Mouse (Mus musculus) adrenal gland, postnatal 4 days (tissue): Measurements from ENCODE around the gene Clcc1. TPM values are rescaled to one million over a fixed set of nuclear protein-coding genes. Genes with fewer than 3 reads are reported as not detected.
"Not testable (repeated sequence)": the region's sequence is repeated elsewhere in the genome, so short reads cannot be mapped to it uniquely, and the experiment has no call there.

Experiments used
- DNase-seq, 2 experiments: peaks; one replicate each; pipeline ENCODE4 v3.0.0; 2021 to 2022; ENCODE audit warnings: low spot score in 2 of 2, mixed read lengths in 2 of 2
- long read RNA-seq, 2 experiments: library from polyadenylated mRNA; stranded (forward); transcript quantifications; one replicate each; pipeline ENCODE4 v2.0.0; 2021
- total RNA-seq, 2 experiments: library from RNA; stranded (reverse); gene quantifications; 2 replicates each; pipeline ENCODE4 v1.2.3; 2021

The Clcc1 gene
- 10 to 100 TPM; 51.6 to 53.6 TPM for total RNA-seq
- long read RNA-seq, experiment 1, transcript Clcc1-202 (12 exons, 2,043 nt) = major isoform, 5 of 27 reads
- long read RNA-seq, experiment 1, partial matches to known transcripts = 1 of 27 reads
- long read RNA-seq, experiment 1, other reads (novel, unspliced or antisense) = 21 of 27 reads
- long read RNA-seq, experiment 2, transcript Clcc1-202 (12 exons, 2,043 nt) = major isoform, 7 of 63 reads
- long read RNA-seq, experiment 2, partial matches to known transcripts = 6 of 63 reads
- long read RNA-seq, experiment 2, other reads (novel, unspliced or antisense) = 50 of 63 reads

DNA sequence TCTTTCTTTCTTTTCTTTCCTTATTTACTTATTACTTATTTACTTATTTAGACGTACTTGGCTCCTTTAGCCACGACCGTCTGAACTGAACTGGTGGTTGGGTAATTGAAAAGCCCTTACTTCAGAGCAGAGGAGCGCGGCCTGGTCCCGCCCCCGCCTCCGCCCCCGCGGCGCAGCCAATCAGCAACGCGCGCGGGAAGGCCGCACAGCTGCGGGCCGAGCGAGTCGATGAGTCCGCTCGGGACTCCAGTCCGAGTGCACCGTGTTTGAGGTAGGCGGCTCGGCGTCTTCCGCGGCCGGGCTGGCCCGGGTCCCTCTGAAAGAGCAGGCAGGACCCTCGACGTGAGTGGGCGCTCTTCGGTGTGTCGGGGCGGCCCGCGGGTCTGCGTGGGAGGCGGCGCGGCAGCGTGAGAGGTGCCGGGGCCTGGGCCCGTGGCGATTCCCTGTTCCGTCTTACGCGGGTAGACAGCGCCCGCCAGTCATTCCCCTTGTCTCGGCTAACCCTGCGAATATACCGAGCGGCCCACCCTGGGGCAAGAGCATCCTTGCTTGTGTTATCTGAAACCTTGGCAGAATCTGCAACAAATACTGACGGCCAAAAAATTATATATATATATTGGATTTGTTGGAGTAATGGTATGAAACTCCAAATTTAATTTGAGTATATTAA, at the start of gene Clcc1:
TSS of gene Clcc1 (plus strand) at position 204 of the 670 bp plus-strand sequence.
- DNase-seq = peak; percentile 94

DNA sequence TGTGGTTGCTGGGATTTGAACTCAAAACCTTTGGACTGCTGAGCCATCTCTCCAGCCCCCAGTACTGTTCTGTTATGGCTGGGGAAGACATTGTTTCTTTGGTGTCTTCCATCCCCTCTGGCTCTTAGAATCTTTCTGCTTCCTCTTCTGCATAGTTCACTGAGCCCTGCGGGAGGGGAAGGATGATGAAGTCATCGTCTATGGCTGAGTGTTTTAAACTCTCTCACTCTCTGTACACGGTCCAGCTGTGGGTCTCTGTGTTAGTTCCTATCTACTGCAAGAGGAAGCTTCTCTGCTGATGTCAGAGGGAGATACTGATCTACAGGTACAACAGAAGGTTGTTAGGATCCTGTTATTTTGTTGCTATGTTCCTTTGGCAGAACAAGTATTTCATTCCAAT, 44.8 kb upstream of the Clcc1 start:
- no peak for DNase-seq

DNA sequence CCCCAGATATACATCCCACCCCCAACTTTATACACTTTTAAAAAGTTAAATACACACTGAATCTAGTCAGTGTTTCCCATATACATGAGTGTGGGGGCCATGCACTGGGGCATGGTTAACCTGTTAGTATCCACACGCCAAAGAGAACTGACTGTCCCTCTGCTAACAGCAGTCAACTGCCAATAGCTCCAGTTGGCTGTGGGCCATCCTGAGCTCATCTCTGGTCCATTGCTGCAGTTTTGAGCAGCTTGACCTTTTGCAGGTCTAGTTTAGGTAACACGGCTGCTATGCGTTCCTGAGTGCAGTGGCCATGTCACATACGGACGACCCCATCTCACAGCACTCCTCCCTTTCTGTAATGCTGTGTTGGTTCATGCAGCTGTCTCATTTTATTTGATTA, 19.0 kb upstream of the Clcc1 start:
- DNase-seq = no peak

DNA sequence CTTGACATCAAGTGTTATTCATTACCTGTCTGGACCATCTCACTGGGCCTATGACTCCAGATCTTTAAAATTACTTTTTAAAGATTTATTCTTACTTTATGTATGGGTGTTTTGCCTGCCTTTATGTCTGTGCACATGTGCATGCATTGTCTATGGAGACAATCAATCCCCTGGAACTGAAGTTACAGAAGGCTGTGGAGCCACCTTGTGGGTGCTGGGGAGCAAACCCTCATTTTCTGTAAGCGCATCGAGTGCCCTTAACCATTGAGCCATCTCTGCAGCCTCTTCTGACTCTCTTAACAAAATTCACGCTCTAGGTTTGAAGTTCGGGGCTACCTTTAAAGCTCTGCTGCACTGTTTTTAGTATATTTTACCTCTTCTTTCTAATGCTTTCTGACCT, 14.3 kb upstream of the Clcc1 start:
- no peak for DNase-seq

DNA sequence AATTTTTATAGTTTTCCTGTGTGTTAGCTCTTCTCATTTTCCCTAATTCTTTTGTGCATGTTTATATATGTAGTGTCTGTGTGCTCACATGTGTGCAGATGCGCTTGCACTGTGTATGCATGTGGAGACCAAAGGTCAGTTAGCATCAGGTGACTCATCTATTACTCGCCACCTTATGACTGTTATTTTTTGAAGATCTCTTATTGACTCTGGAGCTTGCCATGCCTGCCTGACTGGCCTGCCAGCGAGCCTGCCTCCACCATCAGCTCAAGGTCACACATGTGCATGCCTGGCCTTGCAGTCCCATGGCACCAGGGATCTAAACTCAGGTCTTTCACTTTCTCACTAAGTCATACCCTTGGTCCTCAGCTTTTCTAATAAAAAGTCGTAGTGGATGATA, 12.7 kb upstream of the Clcc1 start:
- no peak for DNase-seq

DNA sequence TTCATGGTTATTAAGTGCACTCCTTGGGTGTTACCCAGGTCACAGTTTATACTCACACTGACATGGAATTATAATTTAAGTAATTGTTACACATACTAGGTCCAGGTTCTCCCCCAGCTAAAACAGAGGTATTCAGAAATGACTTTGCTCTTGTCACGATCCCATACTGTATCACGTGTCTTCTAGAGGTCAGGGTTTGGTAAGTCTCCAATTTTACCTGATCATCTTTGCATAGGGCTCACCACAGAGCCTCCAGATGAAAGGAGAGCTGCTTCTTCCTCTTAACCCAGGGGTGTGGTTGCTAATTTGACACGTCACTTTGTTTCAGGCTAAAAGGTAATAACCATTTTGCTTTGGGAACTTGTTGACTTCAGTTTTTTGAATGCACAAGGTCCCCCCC, 8.9 kb upstream of the Clcc1 start:
- no peak for DNase-seq

DNA sequence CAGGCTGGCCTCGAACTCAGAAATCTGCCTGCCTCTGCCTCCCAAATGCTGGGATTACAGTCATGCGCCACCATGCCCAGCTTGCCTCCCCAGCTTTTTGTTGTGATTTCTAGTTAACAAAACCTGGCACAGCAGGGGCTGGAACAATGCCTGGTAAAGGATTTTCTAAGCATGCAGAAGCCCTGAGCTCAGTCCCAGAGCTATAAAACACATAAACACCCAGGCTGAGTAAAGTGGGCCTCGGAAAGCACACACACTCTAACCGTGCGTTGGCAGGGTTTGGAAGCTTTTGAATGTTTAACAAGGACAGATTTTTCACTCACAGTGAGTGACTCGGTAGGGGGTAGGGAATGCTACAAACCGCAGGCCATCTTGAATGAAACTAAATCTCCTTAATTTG, 7.7 kb upstream of the Clcc1 start:
- DNase-seq = no peak

DNA sequence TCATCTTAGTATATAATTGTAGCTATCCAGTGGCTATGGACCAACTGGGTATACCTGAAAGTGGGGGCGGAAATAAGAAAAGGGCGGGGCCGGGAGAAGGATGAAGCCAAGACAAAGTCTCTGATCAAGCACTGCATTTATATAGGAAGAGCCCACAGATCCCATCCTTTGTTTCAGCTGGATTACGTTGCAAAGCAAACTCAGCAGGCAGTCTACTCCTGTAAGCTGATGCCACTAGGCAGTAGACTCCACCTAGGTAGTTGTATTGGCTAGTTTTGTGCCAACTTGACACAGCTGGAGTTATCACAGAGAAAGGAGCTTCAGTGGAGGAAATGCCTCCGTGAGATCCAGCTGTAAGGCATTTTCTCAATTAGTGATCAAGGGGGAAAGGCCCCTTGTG, 6.0 kb upstream of the Clcc1 start:
- not testable (repeated sequence) for DNase-seq

DNA sequence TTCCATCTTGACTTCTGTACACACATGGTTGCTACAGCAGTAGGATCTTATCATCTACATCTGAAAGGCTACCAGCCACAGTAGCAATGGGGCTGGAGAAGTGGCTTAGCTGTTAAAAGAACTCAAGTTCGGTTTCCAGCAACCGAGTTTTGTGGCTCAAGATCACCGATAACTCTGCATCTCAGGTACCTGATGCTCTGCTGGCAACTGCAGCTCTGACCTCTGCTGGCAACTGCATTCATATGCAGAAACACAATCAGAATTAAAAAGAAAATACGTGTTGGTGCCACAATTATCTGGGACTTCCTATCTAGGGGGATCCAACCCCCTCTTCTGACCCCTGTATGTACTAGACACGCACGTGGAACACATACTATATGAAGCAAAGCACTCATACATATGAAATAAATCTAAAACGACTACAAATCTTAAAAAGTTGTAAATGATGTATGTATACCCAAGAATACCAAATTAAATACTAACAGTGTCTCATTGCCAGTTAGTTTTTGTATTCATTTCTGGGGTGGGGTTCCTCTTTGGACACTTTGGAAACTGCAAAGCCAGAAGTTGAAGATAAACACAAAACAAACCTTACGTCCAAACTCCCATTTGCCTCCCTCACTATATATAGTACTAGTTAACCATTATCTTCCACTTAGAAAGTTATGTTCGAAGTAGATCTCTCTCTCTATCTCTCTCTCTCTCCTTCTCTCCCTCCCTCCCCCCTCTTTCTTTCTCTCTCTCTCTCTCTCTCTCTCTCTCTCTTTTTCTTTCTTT, 659 bp upstream of the Clcc1 start:
- no peak for DNase-seq

DNA sequence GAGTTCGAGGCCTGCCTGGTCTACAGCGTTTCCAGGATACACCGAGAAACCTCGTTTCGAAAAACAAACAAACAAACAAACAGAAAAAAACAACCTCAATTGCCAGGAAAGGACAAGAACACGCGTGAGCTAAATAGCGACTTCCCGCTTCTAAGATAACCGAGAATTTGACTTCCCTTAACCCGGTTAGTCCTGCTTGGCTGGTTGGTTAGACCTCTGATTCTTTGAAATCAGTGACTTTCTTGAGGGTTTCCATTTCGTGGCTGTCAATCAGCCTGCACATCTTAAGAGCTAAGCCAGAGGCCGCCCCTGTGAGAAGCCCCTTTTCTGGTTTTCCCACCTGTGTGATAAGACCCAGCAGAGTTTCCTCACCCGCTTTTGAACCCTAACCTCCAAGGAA, 853 bp downstream of the Clcc1 start:
- no peak for DNase-seq

DNA sequence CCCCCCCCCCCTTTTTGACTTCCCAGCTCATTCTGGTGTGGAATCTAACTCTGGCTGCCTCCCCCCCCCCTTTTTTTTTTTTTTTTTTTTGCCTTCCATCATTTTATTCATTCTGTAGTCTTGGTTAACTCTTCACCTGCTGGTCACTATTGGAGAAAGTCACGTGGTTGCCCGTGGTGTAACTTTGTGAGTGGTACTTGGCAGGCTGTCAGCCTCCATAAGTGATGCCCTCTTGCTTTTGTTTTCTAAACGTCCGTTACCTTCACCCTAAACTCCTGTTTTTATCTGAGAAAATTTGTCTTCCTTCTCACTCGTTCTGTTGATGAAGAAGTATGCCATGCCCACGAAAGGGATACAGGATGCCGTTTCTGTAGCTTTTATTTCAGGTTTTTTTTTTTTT, 1.8 kb downstream of the Clcc1 start:
- DNase-seq = no peak

DNA sequence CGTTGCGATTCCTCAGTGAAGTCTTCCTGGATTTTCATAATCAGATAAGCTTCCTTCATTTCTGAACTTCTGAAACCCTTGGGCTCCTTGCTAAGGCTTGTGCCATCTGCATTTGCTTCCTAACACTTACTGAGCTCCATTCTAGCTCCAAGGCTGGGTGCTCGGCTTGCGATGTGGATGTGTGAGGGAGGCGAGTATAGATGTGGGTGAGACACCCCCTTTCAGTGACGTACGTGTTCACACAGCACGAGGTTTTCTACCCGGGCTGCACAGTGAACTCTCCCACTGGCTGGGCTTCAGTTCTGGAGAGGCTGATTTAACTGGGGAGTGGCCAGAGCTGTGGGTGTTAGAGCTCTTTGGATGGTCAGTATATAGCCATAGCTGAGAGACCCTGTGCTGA, 4.9 kb downstream of the Clcc1 start:
- DNase-seq = no peak

DNA sequence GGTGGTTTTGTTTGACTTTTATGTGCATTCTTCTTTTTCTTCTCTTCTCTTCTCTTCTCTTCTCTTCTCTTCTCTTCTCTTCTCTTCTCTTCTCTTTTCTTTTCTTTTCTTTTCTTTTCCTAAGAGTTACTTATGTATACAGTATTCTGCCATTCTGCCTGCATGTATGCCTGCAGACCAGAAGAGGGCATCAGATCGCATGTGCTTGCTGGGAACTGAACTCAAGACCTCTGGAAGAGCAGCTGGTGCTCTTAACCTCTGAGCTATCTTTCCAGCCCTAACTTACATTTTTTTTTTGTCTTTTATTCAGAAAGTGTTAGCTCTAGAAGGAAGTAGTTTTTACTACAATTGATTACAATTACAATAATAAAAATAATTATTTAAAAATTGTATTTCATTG, 7.2 kb downstream of the Clcc1 start:
- DNase-seq = no peak

DNA sequence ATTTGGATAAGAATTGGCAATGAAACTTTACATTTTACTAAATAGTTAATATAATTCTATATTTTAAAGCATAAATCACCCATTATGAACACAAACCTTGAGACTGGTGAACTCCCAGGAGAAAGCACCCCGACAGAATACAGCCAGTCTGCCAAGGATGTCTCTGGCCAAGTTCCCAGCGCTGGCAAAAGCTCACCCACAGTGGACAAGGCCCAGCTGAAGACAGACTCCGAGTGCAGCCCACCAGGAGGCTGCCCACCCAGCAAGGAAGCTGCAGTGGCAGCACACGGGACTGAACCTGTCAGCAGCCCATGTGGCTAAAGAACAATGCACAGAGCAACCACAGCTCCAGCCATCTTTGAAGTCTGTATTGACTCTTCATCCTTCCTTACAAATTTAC, 22.9 kb downstream of the Clcc1 start:
- peak in 1 of 2 experiments; percentile 6 for DNase-seq

DNA sequence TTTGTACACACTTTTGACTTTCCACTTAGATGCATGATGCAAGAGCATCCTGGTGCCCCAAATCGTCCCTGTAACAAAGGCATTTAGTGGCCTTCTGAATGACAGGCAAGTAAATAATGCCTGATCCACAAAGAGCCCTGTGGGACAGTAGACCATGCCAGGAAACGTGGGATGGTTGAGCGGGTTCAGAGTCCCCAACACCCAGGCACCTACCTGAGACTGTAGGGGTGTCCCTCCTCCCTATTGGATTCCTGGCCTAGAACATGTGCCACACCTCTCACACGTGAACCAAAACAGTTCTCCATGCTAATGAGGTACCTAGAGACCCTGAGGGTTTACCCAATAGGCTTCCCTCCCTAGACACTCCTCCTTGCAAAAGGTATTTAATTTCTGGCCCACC, 27.3 kb downstream of the Clcc1 start:
- DNase-seq = no peak

DNA sequence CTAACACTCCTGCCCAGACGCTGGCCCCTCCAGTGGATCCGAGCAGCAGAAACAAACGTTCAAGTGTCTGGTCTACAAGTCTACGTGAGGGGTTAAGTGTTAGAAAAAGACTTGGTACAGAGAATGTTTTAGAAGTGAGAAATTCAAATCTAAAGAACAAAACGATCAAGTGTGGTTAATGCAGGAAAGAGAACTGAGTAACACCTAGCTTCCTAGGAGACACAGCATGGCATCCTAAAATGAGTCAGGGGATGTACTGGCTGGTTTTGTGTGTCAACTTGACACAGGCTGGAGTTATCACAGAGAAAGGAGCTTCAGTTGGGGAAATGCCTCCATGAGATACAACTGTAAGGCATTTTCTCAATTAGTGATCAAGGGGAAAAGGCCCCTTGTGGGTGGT, 29.9 kb downstream of the Clcc1 start:
- not testable (repeated sequence) for DNase-seq

DNA sequence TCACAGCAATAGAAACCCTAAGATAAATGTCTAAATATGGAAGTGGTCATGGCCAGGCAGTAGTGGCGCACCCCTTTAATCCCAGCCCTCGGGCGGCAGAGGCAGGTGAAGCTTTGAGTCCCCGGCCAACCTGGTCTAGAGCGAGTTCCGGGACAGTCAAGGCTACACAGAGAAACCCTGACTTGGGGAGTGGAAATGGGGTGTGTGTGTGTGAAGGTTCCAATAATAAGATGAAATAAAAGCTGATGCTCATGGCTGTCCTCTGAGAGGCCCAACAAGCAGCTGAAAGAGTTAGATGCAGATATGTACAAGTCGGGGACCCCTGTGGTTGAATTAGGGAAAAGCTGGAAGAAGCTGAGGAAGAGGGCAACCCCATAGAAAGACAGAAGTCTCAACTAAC, 32.0 kb downstream of the Clcc1 start:
- DNase-seq = no peak

DNA sequence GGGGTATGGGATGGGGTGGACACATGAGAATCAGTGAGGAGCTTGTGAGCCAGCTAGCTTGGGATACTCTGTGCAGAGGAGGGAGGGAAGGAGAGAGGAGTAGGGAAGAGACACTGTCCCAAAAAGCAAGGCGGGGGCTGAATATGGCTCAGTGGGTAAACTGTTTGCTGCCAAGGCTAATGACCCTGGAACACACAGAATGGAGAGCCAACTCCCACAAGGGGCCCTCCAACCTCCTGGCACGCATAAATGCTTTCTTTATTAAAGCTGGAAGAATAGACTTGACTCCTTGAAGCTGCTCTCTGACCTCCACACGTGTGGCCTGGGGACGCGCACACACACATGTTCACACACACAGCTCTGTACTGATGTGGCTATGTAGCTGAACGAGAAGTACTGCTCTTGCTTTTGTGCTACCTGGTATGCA, 35.3 kb downstream of the Clcc1 start:
- no peak for DNase-seq

DNA sequence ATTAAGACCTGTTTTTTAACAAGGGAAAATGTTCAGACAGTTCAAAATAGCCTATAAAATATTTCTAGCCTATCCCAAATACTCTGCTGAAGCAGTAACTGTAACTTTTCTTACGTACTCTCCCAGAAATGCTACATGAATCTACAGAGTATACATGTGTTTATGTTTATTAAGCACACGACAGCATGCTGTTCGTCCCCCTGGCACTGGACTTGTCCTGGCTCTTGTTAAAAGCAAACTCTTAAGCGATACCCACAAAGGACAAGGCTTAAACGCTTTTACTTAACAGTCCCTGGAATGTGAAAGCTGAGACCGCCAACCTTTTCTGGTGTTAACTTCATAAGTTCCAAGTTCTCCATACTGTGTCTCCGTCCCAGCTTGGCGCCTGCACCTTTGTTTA, 35.7 kb downstream of the Clcc1 start:
- DNase-seq = no peak

DNA sequence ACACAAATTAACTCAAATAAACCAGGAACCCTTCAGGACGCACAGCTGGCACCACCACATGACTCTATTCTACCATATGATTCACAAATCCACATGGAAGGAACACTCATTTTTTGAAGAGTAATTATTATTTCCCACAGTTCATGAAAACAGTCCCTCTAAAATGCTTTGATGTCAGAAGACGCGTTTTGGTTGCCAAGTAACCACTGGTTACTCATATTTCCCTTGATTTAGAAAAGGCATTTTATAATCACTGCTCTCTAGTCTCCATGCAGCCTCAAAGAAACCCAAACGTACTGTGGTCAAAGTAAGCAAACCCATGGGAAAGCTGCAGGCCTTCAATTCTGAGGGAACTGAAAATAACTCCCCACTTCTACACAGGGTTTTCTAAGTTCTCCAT, 36.3 kb downstream of the Clcc1 start:
- DNase-seq = no peak

DNA sequence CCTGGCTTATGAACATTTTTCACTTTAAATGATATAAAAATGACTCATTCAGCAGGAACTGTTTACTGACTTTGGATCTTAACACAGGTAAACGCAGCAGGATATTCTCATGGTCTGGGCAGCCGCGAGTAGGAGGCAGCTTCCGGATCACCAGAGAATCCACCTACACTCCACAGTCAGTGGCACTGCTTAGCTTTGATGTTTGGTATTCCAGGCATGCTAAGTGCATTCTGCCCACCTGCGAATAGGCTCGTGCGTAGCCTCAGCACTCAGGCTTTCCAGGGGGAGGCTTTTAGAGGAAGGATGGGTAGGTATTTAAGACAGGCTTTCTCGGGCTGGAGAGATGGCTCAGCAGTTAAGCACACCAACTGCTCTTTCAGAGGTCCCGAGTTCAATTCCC, 40.6 kb downstream of the Clcc1 start:
- DNase-seq = no peak

DNA sequence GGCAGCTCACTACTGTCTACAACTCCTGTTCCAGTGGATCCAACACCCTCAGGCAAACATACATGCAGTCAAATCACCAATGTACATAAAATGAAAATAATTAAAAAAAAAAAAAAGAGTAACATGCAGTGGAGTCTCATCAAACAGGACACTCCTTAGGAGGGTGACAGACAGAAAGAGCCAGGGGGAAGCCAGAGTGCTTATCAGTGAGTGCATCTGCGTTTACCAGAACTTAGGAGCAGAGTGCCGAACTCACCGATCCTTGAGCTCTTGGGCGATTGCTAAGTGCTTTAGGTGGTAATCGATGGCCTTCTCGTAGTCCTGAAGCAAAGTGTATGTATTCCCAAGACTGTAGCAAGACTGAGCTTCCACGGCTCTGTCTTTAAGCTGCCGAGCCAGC, 44.9 kb downstream of the Clcc1 start:
- DNase-seq = no peak
